Mouse (Mus musculus) cerebellum, adult (tissue): ENCODE results near the gene Zkscan17.
A peak's percentile ranks its signal among the peaks of the same experiment; 100 is the strongest.
"Not testable (repeated sequence)": the region's sequence is repeated elsewhere in the genome, so short reads cannot be mapped to it uniquely, and the experiment has no call there.

Source experiments
- ATAC-seq: cut with Nextera tagmentation; 2 replicates; pipeline ENCODE4 v1.9.2; 2017; ENCODE audit warnings: mild to moderate bottlenecking, moderate library complexity, mixed read lengths; ENCODE audit not compliant: insufficient number of reproducible peaks, low FRiP score, low TSS enrichment

The Zkscan17 gene

GRCm38 (mm10) chr11:59526472-59527080, at the start of gene Zkscan17:
TSS of gene Zkscan17 (minus strand) at chr11:59526751.
- ATAC-seq, result no peak

GRCm38 (mm10) chr11:59576135-59576534, 49.6 kb upstream of the Zkscan17 start, which contains the start of gene Olfr222:
TSS of gene Olfr222 (minus strand) at chr11:59576235.
- ATAC-seq, result not testable (repeated sequence)

GRCm38 (mm10) chr11:59575726-59576125, 49.2 kb upstream of the Zkscan17 start:
- ATAC-seq, result no peak

GRCm38 (mm10) chr11:59569306-59569705, 42.8 kb upstream of the Zkscan17 start:
- ATAC-seq, result no peak

GRCm38 (mm10) chr11:59562837-59563236, 36.3 kb upstream of the Zkscan17 start:
- ATAC-seq, result no peak

GRCm38 (mm10) chr11:59562336-59562735, 35.8 kb upstream of the Zkscan17 start:
- no peak for ATAC-seq

GRCm38 (mm10) chr11:59560906-59561305, 34.4 kb upstream of the Zkscan17 start:
- no peak for ATAC-seq

GRCm38 (mm10) chr11:59554535-59554934, 28.0 kb upstream of the Zkscan17 start:
- ATAC-seq, result no peak

- no peak for ATAC-seq
Measured at GRCm38 (mm10) chr11:59554127-59554526, 27.6 kb upstream of the Zkscan17 start.

GRCm38 (mm10) chr11:59544005-59544404, 17.5 kb upstream of the Zkscan17 start:
- no peak for ATAC-seq

- ATAC-seq, result no peak
Measured at GRCm38 (mm10) chr11:59543376-59543775, 16.8 kb upstream of the Zkscan17 start.

GRCm38 (mm10) chr11:59542442-59542841, 15.9 kb upstream of the Zkscan17 start:
- ATAC-seq, result no peak

GRCm38 (mm10) chr11:59541324-59541723, 14.8 kb upstream of the Zkscan17 start, which contains the start of gene Nlrp3:
TSS of gene Nlrp3 (plus strand) at chr11:59541568.
- ATAC-seq, result no peak

GRCm38 (mm10) chr11:59540123-59540522, 13.6 kb upstream of the Zkscan17 start:
- no peak for ATAC-seq

- no peak for ATAC-seq
Measured at GRCm38 (mm10) chr11:59538387-59538786, 11.8 kb upstream of the Zkscan17 start.

- no peak for ATAC-seq
Measured at GRCm38 (mm10) chr11:59537218-59538130, 10.9 kb upstream of the Zkscan17 start.

- ATAC-seq, result no peak
Measured at GRCm38 (mm10) chr11:59531562-59531961, 5.0 kb upstream of the Zkscan17 start.

GRCm38 (mm10) chr11:59530870-59531535, 4.5 kb upstream of the Zkscan17 start:
- peak; percentile 79; the same call in 1 of the 2 replicates for ATAC-seq

GRCm38 (mm10) chr11:59530221-59530620, 3.7 kb upstream of the Zkscan17 start:
- ATAC-seq, result no peak

GRCm38 (mm10) chr11:59525237-59525636, 1.3 kb downstream of the Zkscan17 start:
- ATAC-seq, result peak; percentile 70; the same call in 1 of the 2 replicates

GRCm38 (mm10) chr11:59524150-59524549, 2.4 kb downstream of the Zkscan17 start:
- no peak for ATAC-seq
